In genomic region chr5:77162566-77162965, GRCm38 (mm10) we compare ENCODE assay signal across 25 mouse cellular contexts. TPM values are rescaled to one million over a fixed set of nuclear protein-coding genes. Genes with fewer than 3 reads are reported as not detected.
DNase-seq lines count a peak whose midpoint lies in the region; ATAC-seq and TF ChIP-seq lines count a peak whose summit lies in the region.
"Had no signal": no experiment of that assay in that cellular context is flagged by ENCODE, and none has a peak within 500 bp of the region (broad histone marks: within the 10 kb centered on the region; RNA-seq: fewer than 3 reads in every experiment).

No protein-coding gene starts in this region.

- no peak overlapping the region for H3K4me2 ChIP-seq in midbrain, embryonic 13.5 days (replicated peaks)
- H3K4me2 ChIP-seq: embryonic facial prominence, embryonic 12.5 days; forebrain, embryonic 13.5 days; forebrain, embryonic 15.5 days had no signal

- TF ChIP-seq EP300 in heart, adult 2 months (IDR thresholded peaks at IDR 0.05; ENCODE audit: insufficient read depth, low read depth, low read length) = no peak

- H3K4me3 ChIP-seq in heart, adult 2 months = no peak overlapping the region
- no peak overlapping the region for H3K4me3 ChIP-seq in midbrain, embryonic 13.5 days (replicated peaks)
- H3K4me3 ChIP-seq: embryonic facial prominence, embryonic 10.5 days; embryonic facial prominence, embryonic 12.5 days; forebrain, embryonic 13.5 days; forebrain, embryonic 15.5 days had no signal

- peaks cover 4% of the 10 kb centered on the region for H3K4me1 ChIP-seq in heart, adult 2 months (ENCODE audit: control insufficient read depth, insufficient read depth, low read length)
- H3K4me1 ChIP-seq in midbrain, embryonic 13.5 days (replicated peaks) = no peaks in the 10 kb centered on the region

- no peaks in the 10 kb centered on the region for H3K9me3 ChIP-seq in midbrain, embryonic 13.5 days
- H3K9me3 ChIP-seq: embryonic facial prominence, embryonic 10.5 days; embryonic facial prominence, embryonic 12.5 days; forebrain, embryonic 13.5 days; forebrain, embryonic 15.5 days; G1E had no signal

- DNase-seq in heart, adult 2 months = no peak
- no peak for DNase-seq in heart, adult 8-10 months (ENCODE audit: low spot score)
- DNase-seq in 416B (ENCODE audit: low read depth) = peak; percentile 11
- no peak for DNase-seq in spleen, postnatal 10 days (ENCODE audit: low spot score in 2 of 2)
- DNase-seq: adrenal gland, adult 8-10 months; adrenal gland, postnatal 14 days; adrenal gland, postnatal 36 days; cerebellum, adult 11-12 months; cerebellum, adult 2 months; cerebellum, adult 9-10 months; cerebellum, postnatal 10 days; cerebellum, postnatal 25 days had no signal

- TF ChIP-seq CTCF in heart, adult 2 months (IDR thresholded peaks at IDR 0.05) = peak; percentile 16; the same call in 1 of the 2 replicates

- H3K9ac ChIP-seq in heart, adult 2 months (ENCODE audit: low read depth, low read length) = no peak overlapping the region
- no peak overlapping the region for H3K9ac ChIP-seq in midbrain, embryonic 13.5 days (replicated peaks)
- H3K9ac ChIP-seq: embryonic facial prominence, embryonic 12.5 days; forebrain, embryonic 13.5 days; forebrain, embryonic 15.5 days had no signal

- no peak overlapping the region for H3K27ac ChIP-seq in heart, adult 2 months
- H3K27ac ChIP-seq in midbrain, embryonic 13.5 days = no peak overlapping the region
- H3K27ac ChIP-seq: embryonic facial prominence, embryonic 10.5 days; embryonic facial prominence, embryonic 12.5 days; forebrain, embryonic 13.5 days; forebrain, embryonic 15.5 days had no signal

- H3K36me3 ChIP-seq in heart, adult 2 months (ENCODE audit: control insufficient read depth, insufficient read depth, low read length) = no peaks in the 10 kb centered on the region
- no peaks in the 10 kb centered on the region for H3K36me3 ChIP-seq in midbrain, embryonic 13.5 days
- H3K36me3 ChIP-seq: embryonic facial prominence, embryonic 10.5 days; embryonic facial prominence, embryonic 12.5 days; forebrain, embryonic 15.5 days; G1E had no signal

- intact Hi-C loops in heart, adult 2 months (cut with DNase I) = no loop called here

- ATAC-seq in granulocyte monocyte progenitor cell, adult 5-6 weeks (replicated peaks; ENCODE audit: poor library complexity, severe bottlenecking) = peak; percentile 67
- ATAC-seq in megakaryocyte progenitor cell, adult 5-6 weeks (replicated peaks; ENCODE audit: poor library complexity) = peak; percentile 66
- ATAC-seq in midbrain, embryonic 13.5 days = no peak
- ATAC-seq: activated CD4-positive, CD25-positive, alpha-beta regulatory T cell, adult 4 months; forebrain, embryonic 13.5 days; forebrain, embryonic 15.5 days; Patski had no signal

- 90% methylated on average over 3 of the region's 3 CpGs for WGBS in heart, adult 2 months
- WGBS in midbrain, embryonic 13.5 days = 96% methylated on average over 3 of the region's 3 CpGs

- no peaks in the 10 kb centered on the region for H3K79me2 ChIP-seq in heart, adult 2 months (replicated peaks; ENCODE audit: control insufficient read depth, insufficient read depth, low read length)

- no peaks in the 10 kb centered on the region for H3K27me3 ChIP-seq in heart, adult 2 months (ENCODE audit: control insufficient read depth, insufficient read depth, low read length)
- H3K27me3 ChIP-seq in midbrain, embryonic 13.5 days = 0 out of 2 replicates have a peak, but pooled peaks cover 7% of the 10 kb centered on the region
- H3K27me3 ChIP-seq: embryonic facial prominence, embryonic 12.5 days; forebrain, embryonic 13.5 days; forebrain, embryonic 15.5 days had no signal

- no peak for TF ChIP-seq POLR2A in heart, adult 2 months (IDR thresholded peaks at IDR 0.05; ENCODE audit: insufficient read depth, low read depth, low read length)

RNA-seq across cellular contexts. Expression of gene Hopx, which starts 47.6 kb away (rescaled TPM):
- 100 to 1,000 TPM; 367 to 385 TPM for total RNA-seq in heart, adult 2 months (2021)
- polyA plus RNA-seq in heart, adult 2 months (2012; rRNA removed) = 284 and 285 TPM in 2 replicates
- 100 to 1,000 TPM; 354 to 475 (median 429) TPM for total RNA-seq in heart, adult 8-10 months (2022)
- total RNA-seq in granulocyte monocyte progenitor cell, adult 5-6 weeks (2014; fragmentation: Nextera tagmentation) = 4.8 and 5.4 TPM in 2 replicates
- total RNA-seq in granulocyte monocyte progenitor cell, adult 5-6 weeks (2017) = 1.9 and 3.7 TPM in 2 replicates
- 5.5 TPM in 2 replicates for total RNA-seq in megakaryocyte progenitor cell, adult 5-6 weeks (2015)
- total RNA-seq in megakaryocyte progenitor cell, adult 5-6 weeks (2017) = 1.5 and 3.2 TPM in 2 replicates
- polyA plus RNA-seq in midbrain, embryonic 13.5 days (2015; fragmentation: Nextera tagmentation; extraction: Ambion mirVana) = 0.52 and 0.62 TPM in 2 replicates
- total RNA-seq: G1E had no signal
- polyA plus RNA-seq: G1E, Patski had no signal

RNA-seq across cellular contexts. Expression of gene Spink2, which starts 48.7 kb away (rescaled TPM):
- not detected for total RNA-seq in heart, adult 2 months (2021)
- polyA plus RNA-seq in heart, adult 2 months (2012; rRNA removed) = 1.3 and 2.2 TPM in 2 replicates
- not detected for total RNA-seq in heart, adult 8-10 months (2022)
- total RNA-seq in granulocyte monocyte progenitor cell, adult 5-6 weeks (2014; fragmentation: Nextera tagmentation) = not detected in 2 replicates
- total RNA-seq in granulocyte monocyte progenitor cell, adult 5-6 weeks (2017) = not detected in 2 replicates
- total RNA-seq in megakaryocyte progenitor cell, adult 5-6 weeks (2015) = 0.76 TPM in 1 of 2 replicates, not detected in the other
- 0.79 TPM in 1 of 2 replicates, not detected in the other for total RNA-seq in megakaryocyte progenitor cell, adult 5-6 weeks (2017)
- polyA plus RNA-seq in midbrain, embryonic 13.5 days (2015; fragmentation: Nextera tagmentation; extraction: Ambion mirVana) = 0.48 TPM in 1 of 2 replicates, not detected in the other
- total RNA-seq: adrenal gland, adult 18-20 months; adrenal gland, adult 8-10 months; adrenal gland, postnatal 14 days; G1E had no signal
- polyA plus RNA-seq: C2C12; cerebellum, adult 2 months; cortical plate, adult 2 months; G1E; Patski had no signal

Comparison
In these comparisons a context has a peak if more than half of its experiments do, and no peak if none do; other contexts are left out.
1. RNA of gene Hopx, which starts 47.6 kb away (total RNA-seq): 354 to 475 TPM in heart, adult 8-10 months and 367 to 385 TPM in heart, adult 2 months; 1.5 to 5.5 TPM in megakaryocyte progenitor cell, adult 5-6 weeks and 1.9 to 5.4 TPM in granulocyte monocyte progenitor cell, adult 5-6 weeks; every median in the first group is over 10 times any median in the second.